Mouse (Mus musculus): ENCODE measurements around the gene Nxph4. TPM values are rescaled to one million over a fixed set of nuclear protein-coding genes. Genes with fewer than 3 reads are reported as not detected.
A peak's percentile ranks its signal among the peaks of the same experiment; 100 is the strongest.

Nxph4 gene
- polyA plus RNA-seq, 1 experiment from 2014 or later = 0.56 TPM

- Histone ChIP-seq H3K9me3 (ENCODE audit: control insufficient read depth, low read length) (no peaks in the 10 kb centered on the region), H3K4me1 (replicated peaks; ENCODE audit: control insufficient read depth, insufficient read depth, low read length) (0 out of 2 replicates have a peak, but pooled peaks cover 9% of the 10 kb centered on the region), H3K4me3 (ENCODE audit: low read depth, low read length) (no peak overlapping the region), H3K27ac (ENCODE audit: low read depth, low read length) (no peak overlapping the region), H3K36me3 (ENCODE audit: control insufficient read depth, insufficient read depth, low read length) (peaks cover 22% of the 10 kb centered on the region), H3K27me3 (replicated peaks; ENCODE audit: control insufficient read depth, insufficient read depth, low read length) (no peaks in the 10 kb centered on the region), H3K9ac (ENCODE audit: low read depth, low read length) (no peak overlapping the region), H3K4me2 (no peak overlapping the region)
- 84% methylated on average over 17 of the region's 17 CpGs for WGBS
- ATAC-seq (replicated peaks; ENCODE audit: low FRiP score) (no peak), DNase-seq (ENCODE audit: low spot score) (no peak)
Measured at GRCm38 (mm10) chr10:127570937-127571641, 36.7 kb upstream of the Nxph4 start.

- Histone ChIP-seq H3K4me1 (replicated peaks; ENCODE audit: control insufficient read depth, insufficient read depth, low read length) (0 out of 2 replicates have a peak, but pooled peaks cover 9% of the 10 kb centered on the region), H3K27me3 (replicated peaks; ENCODE audit: control insufficient read depth, insufficient read depth, low read length) (no peaks in the 10 kb centered on the region; the same call in 1 of the 2 replicates), H3K4me2 (0 out of 2 replicates have a peak overlapping the region, but pooled peaks have one; percentile 12), H3K4me3 (ENCODE audit: low read depth, low read length) (no peak overlapping the region), H3K36me3 (ENCODE audit: control insufficient read depth, insufficient read depth, low read length) (peaks cover 19% of the 10 kb centered on the region), H3K9me3 (ENCODE audit: control insufficient read depth, low read length) (no peaks in the 10 kb centered on the region), H3K27ac (ENCODE audit: low read depth, low read length) (peak overlapping the region; percentile 56), H3K9ac (ENCODE audit: low read depth, low read length) (no peak overlapping the region)
- DNase-seq (ENCODE audit: low spot score) = no peak
- ATAC-seq (replicated peaks; ENCODE audit: low FRiP score) = peak; percentile 87
- 38% methylated on average over 6 of the region's 6 CpGs for WGBS
Measured at GRCm38 (mm10) chr10:127570384-127570783, 36.0 kb upstream of the Nxph4 start.

- Histone ChIP-seq H3K27ac (ENCODE audit: low read depth, low read length) (no peak overlapping the region), H3K4me2 (no peak overlapping the region), H3K36me3 (ENCODE audit: control insufficient read depth, insufficient read depth, low read length) (peaks cover 17% of the 10 kb centered on the region), H3K4me3 (ENCODE audit: low read depth, low read length) (no peak overlapping the region), H3K4me1 (replicated peaks; ENCODE audit: control insufficient read depth, insufficient read depth, low read length) (0 out of 2 replicates have a peak, but pooled peaks cover 9% of the 10 kb centered on the region), H3K9ac (ENCODE audit: low read depth, low read length) (no peak overlapping the region), H3K27me3 (replicated peaks; ENCODE audit: control insufficient read depth, insufficient read depth, low read length) (no peaks in the 10 kb centered on the region; the same call in 1 of the 2 replicates), H3K9me3 (ENCODE audit: control insufficient read depth, low read length) (no peaks in the 10 kb centered on the region)
- 22% methylated on average over 3 of the region's 3 CpGs for WGBS
- ATAC-seq (replicated peaks; ENCODE audit: low FRiP score) (peak; percentile 44; the same call in 1 of the 2 replicates), DNase-seq (ENCODE audit: low spot score) (peak; percentile 64)
Measured at GRCm38 (mm10) chr10:127569450-127569849, 35.1 kb upstream of the Nxph4 start.

DNA sequence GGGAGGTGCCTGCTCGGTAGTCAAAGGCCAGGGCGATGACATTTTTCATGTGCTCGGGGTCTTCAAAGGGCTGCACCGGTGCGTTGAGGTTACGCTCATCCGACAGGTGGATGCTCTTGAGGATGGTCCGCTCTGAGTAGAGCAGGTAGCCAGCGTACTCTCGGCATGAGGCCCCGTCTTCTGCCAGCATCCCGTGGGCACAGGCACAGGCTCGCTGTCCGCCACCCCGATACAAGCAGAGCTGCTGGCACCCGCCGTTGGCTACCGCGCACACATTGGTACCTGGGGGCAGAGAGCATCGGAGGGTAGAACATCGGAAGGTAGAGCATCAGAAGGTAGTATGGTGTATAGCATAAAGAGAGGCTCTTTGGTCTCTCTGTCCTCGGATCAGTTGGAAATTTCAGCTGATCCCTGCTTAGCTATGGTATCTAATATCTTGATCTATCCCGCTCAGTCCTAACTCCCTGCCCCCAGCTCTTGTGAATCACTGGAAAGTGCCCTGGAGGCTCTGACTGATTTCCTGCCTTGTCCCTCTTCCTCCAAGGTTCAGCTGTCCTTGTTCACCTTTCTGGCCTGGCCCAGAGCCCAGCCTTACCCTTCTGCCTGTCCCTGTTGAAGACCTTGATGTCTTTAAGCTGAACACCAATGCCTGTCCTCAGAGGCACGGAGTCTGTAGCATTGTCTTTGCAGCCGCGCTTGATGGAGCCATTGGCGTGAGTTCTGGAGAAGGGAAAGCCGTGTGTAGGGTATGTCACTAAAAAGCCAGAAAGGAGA lies 32.4 kb upstream of the Nxph4 start:
- Histone ChIP-seq H3K4me2 (no peak overlapping the region), H3K4me1 (replicated peaks; ENCODE audit: control insufficient read depth, insufficient read depth, low read length) (0 out of 2 replicates have a peak, but pooled peaks cover 9% of the 10 kb centered on the region), H3K27me3 (replicated peaks; ENCODE audit: control insufficient read depth, insufficient read depth, low read length) (no peaks in the 10 kb centered on the region; the same call in 1 of the 2 replicates), H3K9me3 (ENCODE audit: control insufficient read depth, low read length) (no peaks in the 10 kb centered on the region), H3K9ac (ENCODE audit: low read depth, low read length) (no peak overlapping the region), H3K36me3 (ENCODE audit: control insufficient read depth, insufficient read depth, low read length) (peaks cover 18% of the 10 kb centered on the region), H3K27ac (ENCODE audit: low read depth, low read length) (no peak overlapping the region), H3K4me3 (ENCODE audit: low read depth, low read length) (no peak overlapping the region)
- DNase-seq (ENCODE audit: low spot score) = no peak
- no peak for ATAC-seq (replicated peaks; ENCODE audit: low FRiP score)
- 90% methylated on average over 28 of the region's 28 CpGs for WGBS

DNA sequence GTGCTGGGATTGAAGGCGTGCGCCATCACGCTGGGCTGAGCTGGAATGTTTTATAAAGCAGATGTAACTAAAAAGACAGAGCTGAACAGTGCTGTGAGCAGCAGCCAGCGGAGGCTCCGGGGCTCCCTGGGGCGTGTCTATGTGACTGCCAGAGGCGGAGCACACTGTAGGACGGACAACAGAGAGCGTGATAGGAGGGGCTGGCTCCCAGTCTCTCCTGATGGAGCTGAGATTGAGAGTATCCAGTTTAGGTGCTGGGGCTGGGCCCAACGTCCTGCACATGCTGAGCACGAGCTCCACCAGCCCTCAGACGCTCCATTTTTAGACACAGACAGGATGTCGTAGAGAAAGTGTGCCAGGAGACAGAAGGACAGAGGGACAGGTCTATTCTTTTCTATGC lies 29.9 kb upstream of the Nxph4 start:
- 53% methylated on average over 13 of the region's 13 CpGs for WGBS
- no peak overlapping the region for H3K4me2 ChIP-seq
- DNase-seq (ENCODE audit: low spot score) (no peak), ATAC-seq (replicated peaks; ENCODE audit: low FRiP score) (no peak)
- peaks cover 19% of the 10 kb centered on the region for H3K36me3 ChIP-seq (ENCODE audit: control insufficient read depth, insufficient read depth, low read length)
- no peak overlapping the region; the same call in 1 of the 2 replicates for H3K27ac ChIP-seq (ENCODE audit: low read depth, low read length)
- H3K27me3 ChIP-seq (replicated peaks; ENCODE audit: control insufficient read depth, insufficient read depth, low read length) = no peaks in the 10 kb centered on the region; the same call in 1 of the 2 replicates
- no peaks in the 10 kb centered on the region for H3K4me1 ChIP-seq (replicated peaks; ENCODE audit: control insufficient read depth, insufficient read depth, low read length)
- H3K4me3 ChIP-seq (ENCODE audit: low read depth, low read length) = no peak overlapping the region
- H3K9me3 ChIP-seq (ENCODE audit: control insufficient read depth, low read length) = no peaks in the 10 kb centered on the region
- H3K9ac ChIP-seq (ENCODE audit: low read depth, low read length) = no peak overlapping the region

GRCm38 (mm10) chr10:127563840-127564239 lies 29.5 kb upstream of the Nxph4 start:
- H3K4me2 ChIP-seq = no peak overlapping the region
- ATAC-seq (replicated peaks; ENCODE audit: low FRiP score) (no peak), DNase-seq (ENCODE audit: low spot score) (no peak)
- H3K4me3 ChIP-seq (ENCODE audit: low read depth, low read length) = no peak overlapping the region
- H3K36me3 ChIP-seq (ENCODE audit: control insufficient read depth, insufficient read depth, low read length) = peaks cover 22% of the 10 kb centered on the region
- no peaks in the 10 kb centered on the region for H3K4me1 ChIP-seq (replicated peaks; ENCODE audit: control insufficient read depth, insufficient read depth, low read length)
- H3K27ac ChIP-seq (ENCODE audit: low read depth, low read length) = no peak overlapping the region
- no peaks in the 10 kb centered on the region; the same call in 1 of the 2 replicates for H3K27me3 ChIP-seq (replicated peaks; ENCODE audit: control insufficient read depth, insufficient read depth, low read length)
- WGBS = 57% methylated on average over 8 of the region's 8 CpGs
- no peak overlapping the region for H3K9ac ChIP-seq (ENCODE audit: low read depth, low read length)
- no peaks in the 10 kb centered on the region for H3K9me3 ChIP-seq (ENCODE audit: control insufficient read depth, low read length)

- H3K36me3 ChIP-seq (ENCODE audit: control insufficient read depth, insufficient read depth, low read length) = peaks cover 32% of the 10 kb centered on the region
- no peaks in the 10 kb centered on the region; the same call in 1 of the 2 replicates for H3K27me3 ChIP-seq (replicated peaks; ENCODE audit: control insufficient read depth, insufficient read depth, low read length)
- H3K4me3 ChIP-seq (ENCODE audit: low read depth, low read length) = no peak overlapping the region
- no peaks in the 10 kb centered on the region for H3K9me3 ChIP-seq (ENCODE audit: control insufficient read depth, low read length)
- no peaks in the 10 kb centered on the region for H3K4me1 ChIP-seq (replicated peaks; ENCODE audit: control insufficient read depth, insufficient read depth, low read length)
- no peak overlapping the region for H3K9ac ChIP-seq (ENCODE audit: low read depth, low read length)
- no peak overlapping the region for H3K4me2 ChIP-seq
- DNase-seq (ENCODE audit: low spot score) (no peak), ATAC-seq (replicated peaks; ENCODE audit: low FRiP score) (no peak)
- no peak overlapping the region for H3K27ac ChIP-seq (ENCODE audit: low read depth, low read length)
Measured at GRCm38 (mm10) chr10:127561145-127561544, 26.8 kb upstream of the Nxph4 start.

- WGBS = 84% methylated on average over 13 of the region's 13 CpGs
- H3K9me3 ChIP-seq (ENCODE audit: control insufficient read depth, low read length) = no peaks in the 10 kb centered on the region
- peaks cover 36% of the 10 kb centered on the region for H3K36me3 ChIP-seq (ENCODE audit: control insufficient read depth, insufficient read depth, low read length)
- no peaks in the 10 kb centered on the region for H3K27me3 ChIP-seq (replicated peaks; ENCODE audit: control insufficient read depth, insufficient read depth, low read length)
- no peak overlapping the region for H3K4me2 ChIP-seq
- H3K4me1 ChIP-seq (replicated peaks; ENCODE audit: control insufficient read depth, insufficient read depth, low read length) = no peaks in the 10 kb centered on the region
- DNase-seq (ENCODE audit: low spot score) = no peak
- no peak overlapping the region for H3K9ac ChIP-seq (ENCODE audit: low read depth, low read length)
- H3K4me3 ChIP-seq (ENCODE audit: low read depth, low read length) = no peak overlapping the region
- no peak overlapping the region for H3K27ac ChIP-seq (ENCODE audit: low read depth, low read length)
- ATAC-seq (replicated peaks; ENCODE audit: low FRiP score) = no peak
Measured at GRCm38 (mm10) chr10:127557397-127557796, 23.0 kb upstream of the Nxph4 start.
